Mouse (Mus musculus): ENCODE results near the gene Crnkl1.

Crnkl1 gene

GRCm38 (mm10) chr2:145934339-145935231 lies at the start of gene Crnkl1, which contains the start of gene Cfap61:
Crnkl1 (minus strand) TSS chr2:145935014.
Cfap61 (plus strand) TSS chr2:145934784.
- DNase-seq (ENCODE audit: low read depth, low spot score) = peak; percentile 96

GRCm38 (mm10) chr2:145982317-145983045 lies 47.7 kb upstream of the Crnkl1 start:
- no peak for DNase-seq (ENCODE audit: low read depth, low spot score)

GRCm38 (mm10) chr2:145981699-145982112 lies 46.9 kb upstream of the Crnkl1 start:
- DNase-seq (ENCODE audit: low read depth, low spot score) = no peak

- no peak for DNase-seq (ENCODE audit: low read depth, low spot score)
These were observed 46.1 kb upstream of the Crnkl1 start for GRCm38 (mm10) chr2:145980881-145981280.

GRCm38 (mm10) chr2:145979616-145980015 lies 44.8 kb upstream of the Crnkl1 start:
- DNase-seq (ENCODE audit: low read depth, low spot score) = no peak

- no peak for DNase-seq (ENCODE audit: low read depth, low spot score)
These were observed 37.8 kb upstream of the Crnkl1 start for GRCm38 (mm10) chr2:145972571-145972970.

- DNase-seq (ENCODE audit: low read depth, low spot score) = no peak
These were observed 36.6 kb upstream of the Crnkl1 start for GRCm38 (mm10) chr2:145971237-145972010.

- DNase-seq (ENCODE audit: low read depth, low spot score) = no peak
These were observed 35.9 kb upstream of the Crnkl1 start for GRCm38 (mm10) chr2:145970751-145971150.

GRCm38 (mm10) chr2:145961861-145962260 lies 27.0 kb upstream of the Crnkl1 start:
- no peak for DNase-seq (ENCODE audit: low read depth, low spot score)

- DNase-seq (ENCODE audit: low read depth, low spot score) = no peak
These were observed 23.7 kb upstream of the Crnkl1 start for GRCm38 (mm10) chr2:145958551-145958950.

- no peak for DNase-seq (ENCODE audit: low read depth, low spot score)
These were observed 23.3 kb upstream of the Crnkl1 start for GRCm38 (mm10) chr2:145958097-145958496.

GRCm38 (mm10) chr2:145957450-145957849 lies 22.6 kb upstream of the Crnkl1 start:
- peak; percentile 29 for DNase-seq (ENCODE audit: low read depth, low spot score)

GRCm38 (mm10) chr2:145956318-145956717 lies 21.5 kb upstream of the Crnkl1 start:
- DNase-seq (ENCODE audit: low read depth, low spot score) = no peak

- DNase-seq (ENCODE audit: low read depth, low spot score) = no peak
These were observed 21.0 kb upstream of the Crnkl1 start for GRCm38 (mm10) chr2:145955844-145956243.

GRCm38 (mm10) chr2:145952726-145953125 lies 17.9 kb upstream of the Crnkl1 start:
- DNase-seq (ENCODE audit: low read depth, low spot score) = no peak

GRCm38 (mm10) chr2:145950239-145950638 lies 15.4 kb upstream of the Crnkl1 start:
- DNase-seq (ENCODE audit: low read depth, low spot score) = no peak

- no peak for DNase-seq (ENCODE audit: low read depth, low spot score)
These were observed 14.8 kb upstream of the Crnkl1 start for GRCm38 (mm10) chr2:145949475-145950068.

- no peak for DNase-seq (ENCODE audit: low read depth, low spot score)
These were observed 13.7 kb upstream of the Crnkl1 start for GRCm38 (mm10) chr2:145948402-145948954.

- DNase-seq (ENCODE audit: low read depth, low spot score) = no peak
These were observed 9.5 kb upstream of the Crnkl1 start for GRCm38 (mm10) chr2:145944286-145944685.

- no peak for DNase-seq (ENCODE audit: low read depth, low spot score)
These were observed 6.6 kb upstream of the Crnkl1 start for GRCm38 (mm10) chr2:145941403-145941802.

GRCm38 (mm10) chr2:145936975-145937374 lies 2.2 kb upstream of the Crnkl1 start:
- no peak for DNase-seq (ENCODE audit: low read depth, low spot score)
